Mouse (Mus musculus) macrophage (primary cell): Measurements from ENCODE around the gene Dnajb6. TPM values are rescaled to one million over a fixed set of nuclear protein-coding genes. Genes with fewer than 3 reads are reported as not detected.
"Not testable (repeated sequence)": the region's sequence is repeated elsewhere in the genome, so short reads cannot be mapped to it uniquely, and the experiment has no call there.

ENCODE experiments used
- H3K27ac ChIP-seq: fragments of 350-480 bp; formaldehyde crosslinking; 2 replicates; pipeline ENCODE4 v1.9.0; 2021
- H3K36me3 ChIP-seq: fragments of 350-480 bp; formaldehyde crosslinking; 2 replicates; pipeline ENCODE4 v1.9.0; 2021; ENCODE audit errors: inconsistent target
- H3K4me3 ChIP-seq: fragments of 350-480 bp; formaldehyde crosslinking; 2 replicates; pipeline ENCODE4 v1.9.0; 2021; ENCODE audit errors: inconsistent target
- H3K79me2 ChIP-seq: fragments of 350-480 bp; formaldehyde crosslinking; 2 replicates; pipeline ENCODE4 v1.9.0; 2021; ENCODE audit errors: inconsistent target
- WGBS: methylation state at CpG from one replicate; pipeline ENCODE4 v1.1.7; 2026; ENCODE audit warnings: inconsistent platforms; ENCODE audit not compliant: missing documents; 5-methylcytosine and 5-hydroxymethylcytosine counted together
- polyA plus RNA-seq: library from polyadenylated mRNA; stranded (reverse); fragments of 250-400 nt; gene quantifications from 3 replicates; pipeline ENCODE4 v1.2.4, GENCODE M21; 2018; ENCODE audit warnings: inconsistent platforms
- total RNA-seq, 78 experiments: library from RNA; depleted of rRNA; stranded (reverse); fragments of 250-400 nt; gene quantifications; 1 replicate in 9 of 78; 2 replicates in 24 of 78; 3 replicates in 43 of 78; 4 replicates in 2 of 78; pipeline ENCODE4 v1.2.4; 2018; ENCODE audit warnings: inconsistent platforms in 56 of 78

Dnajb6 gene
- total RNA-seq (2018; cell fraction: chromatin; rRNA removed), result 100 to 1,000 TPM; 267 to 830 (median 398) TPM
- total RNA-seq (2018; cell fraction: cytosol; rRNA removed), result 100 to 1,000 TPM; 163 to 240 (median 193) TPM
- total RNA-seq (2018; cell fraction: nucleus; rRNA removed), result 100 to 1,000 TPM; 150 to 602 (median 272) TPM
- polyA plus RNA-seq, result 140 to 211 TPM (median 197 TPM) in 3 replicates

DNA sequence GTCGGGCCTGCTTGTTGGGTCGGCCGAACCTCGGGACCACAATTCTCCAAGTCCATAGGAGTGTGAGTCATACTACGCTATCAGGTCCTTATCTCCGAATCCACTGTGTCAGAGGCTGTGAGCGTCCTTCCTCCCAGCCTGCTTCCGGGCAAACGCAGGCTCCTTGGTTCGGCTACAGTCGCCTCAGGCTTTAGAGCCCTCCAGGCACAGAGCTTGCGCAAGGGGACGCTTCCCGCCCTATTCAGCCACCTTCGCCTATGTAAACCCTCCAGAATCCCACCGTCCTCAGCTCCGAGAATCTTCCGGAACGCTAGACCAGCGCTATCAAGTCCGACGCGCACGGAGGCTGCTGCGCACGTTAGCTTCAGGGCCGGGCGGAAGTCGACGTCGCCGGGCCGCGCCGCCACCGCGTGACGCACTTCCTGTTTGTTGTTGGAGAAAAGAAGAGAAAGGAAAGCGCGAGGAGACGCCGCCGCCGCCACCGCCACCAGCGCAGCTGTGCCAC is at the start of gene Dnajb6, which contains the start of gene Gm5129:
TSS of gene Dnajb6 (plus strand) at position 132 of the 505 bp plus-strand sequence.
TSS of gene Gm5129 (minus strand) at position 380 of the 505 bp plus-strand sequence.
- H3K36me3 ChIP-seq, result no peaks in the 10 kb centered on the region
- peak within 1 kb of the TSS; percentile 91 for H3K27ac ChIP-seq
- peaks cover 47% of the 10 kb centered on the region for H3K79me2 ChIP-seq
- WGBS, result under 1% methylated on average over 44 of the region's 46 CpGs
- peak within 1 kb of the TSS; percentile 85 for H3K4me3 ChIP-seq

DNA sequence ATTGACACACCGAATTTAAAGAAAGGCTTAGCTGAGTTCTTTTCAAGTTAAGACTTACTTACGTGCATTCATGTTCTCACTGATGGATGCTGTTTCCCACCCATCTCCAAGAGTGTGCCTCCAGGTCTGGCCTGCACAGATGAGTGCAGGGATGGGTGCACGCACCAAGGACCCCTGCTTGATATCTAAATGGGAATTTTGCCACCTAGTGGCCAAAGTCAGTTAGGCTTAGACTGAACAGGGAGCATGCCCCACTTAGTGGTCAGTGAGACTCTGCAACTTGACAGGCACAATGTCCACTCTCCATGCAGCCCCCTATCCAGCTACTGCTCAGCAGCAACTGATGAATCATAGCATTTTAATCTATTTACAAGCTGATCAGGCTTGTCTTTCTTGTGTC is 47.8 kb upstream of the Dnajb6 start:
- H3K79me2 ChIP-seq, result no peaks in the 10 kb centered on the region
- 65% methylated on average over 3 of the region's 3 CpGs for WGBS
- no peak overlapping the region for H3K27ac ChIP-seq
- H3K36me3 ChIP-seq, result no peaks in the 10 kb centered on the region
- no peak overlapping the region for H3K4me3 ChIP-seq

DNA sequence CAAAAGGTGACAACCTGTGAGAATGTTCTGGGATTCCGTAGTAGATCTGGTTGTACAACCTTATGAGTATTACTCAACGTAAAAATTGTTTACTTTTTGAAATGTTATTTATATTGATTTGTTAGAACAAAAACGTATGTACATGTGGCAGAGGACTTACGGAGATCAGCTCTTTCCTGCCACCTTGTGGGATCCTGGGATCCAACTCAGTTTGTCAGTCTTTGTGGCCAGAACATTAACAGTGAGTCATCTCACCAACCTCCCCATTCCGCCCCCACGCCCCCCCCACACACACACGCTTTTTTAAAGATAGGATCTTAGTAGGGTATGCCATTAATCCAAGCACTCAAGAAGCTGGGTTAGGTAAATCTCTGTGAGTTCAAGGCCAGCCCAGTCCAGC is 47.1 kb upstream of the Dnajb6 start:
- H3K4me3 ChIP-seq, result no peak overlapping the region
- no peaks in the 10 kb centered on the region for H3K79me2 ChIP-seq
- WGBS, result 88% methylated on average over 7 of the region's 7 CpGs
- H3K27ac ChIP-seq, result no peak overlapping the region
- no peaks in the 10 kb centered on the region for H3K36me3 ChIP-seq

DNA sequence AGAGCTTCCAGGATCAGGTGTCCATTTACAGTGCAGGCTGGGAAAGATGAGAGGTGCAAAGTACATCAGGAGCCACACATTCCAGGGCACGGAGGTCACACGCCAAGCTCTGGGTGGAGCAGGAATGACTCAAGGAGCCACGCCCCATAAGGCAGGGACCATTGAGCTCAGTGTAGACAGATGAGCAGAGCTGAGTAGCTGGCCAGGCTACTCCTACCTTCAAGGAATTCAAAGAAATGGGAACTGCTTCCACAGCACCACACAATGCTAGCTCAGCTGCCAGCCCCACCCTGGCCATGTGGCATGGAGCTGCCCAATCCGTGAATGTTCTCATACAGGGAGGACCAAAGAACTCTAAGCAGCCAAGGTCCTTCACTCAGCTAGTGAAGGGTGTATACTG is 37.0 kb upstream of the Dnajb6 start:
- no peak overlapping the region for H3K4me3 ChIP-seq
- H3K27ac ChIP-seq, result no peak overlapping the region
- WGBS, result 93% methylated on average over 4 of the region's 4 CpGs
- no peaks in the 10 kb centered on the region for H3K36me3 ChIP-seq
- H3K79me2 ChIP-seq, result no peaks in the 10 kb centered on the region

DNA sequence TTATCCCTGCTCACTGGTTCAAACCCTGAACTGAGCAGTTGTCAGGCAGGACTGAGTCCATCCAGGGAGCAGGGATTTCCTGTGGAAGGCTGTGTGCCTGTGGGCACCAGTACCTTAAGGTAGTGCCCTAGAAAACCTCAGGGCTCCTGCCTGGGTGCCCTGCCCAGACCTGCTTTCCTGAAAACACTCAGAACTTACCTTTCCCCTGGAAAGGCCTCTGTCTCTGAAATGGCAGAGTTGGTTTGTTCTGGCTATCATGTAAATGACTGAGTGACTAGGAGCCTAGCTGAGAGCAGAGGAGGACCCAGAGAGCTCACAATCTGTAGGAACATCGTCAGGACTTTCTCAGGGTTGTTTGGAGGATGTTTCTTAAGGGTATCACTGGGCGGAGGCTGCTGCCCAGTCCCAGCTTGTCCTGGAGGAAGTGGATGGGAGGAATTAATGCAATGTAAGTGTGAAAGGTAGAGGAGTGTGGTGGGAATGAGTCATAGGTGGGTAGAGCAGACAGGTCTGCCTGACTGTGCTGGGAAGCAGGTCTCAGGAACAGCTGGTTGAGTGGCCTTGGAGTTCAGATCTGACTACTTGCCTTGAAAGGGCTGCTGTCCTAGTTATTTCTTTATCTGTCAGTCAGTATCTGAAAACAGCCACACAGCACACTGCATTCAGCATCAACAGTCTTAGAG is 35.8 kb upstream of the Dnajb6 start:
- Histone ChIP-seq H3K79me2 (no peaks in the 10 kb centered on the region), H3K27ac (no peak overlapping the region), H3K4me3 (no peak overlapping the region), H3K36me3 (no peaks in the 10 kb centered on the region)
- WGBS, result 100% methylated on average over 1 of the region's 2 CpGs

DNA sequence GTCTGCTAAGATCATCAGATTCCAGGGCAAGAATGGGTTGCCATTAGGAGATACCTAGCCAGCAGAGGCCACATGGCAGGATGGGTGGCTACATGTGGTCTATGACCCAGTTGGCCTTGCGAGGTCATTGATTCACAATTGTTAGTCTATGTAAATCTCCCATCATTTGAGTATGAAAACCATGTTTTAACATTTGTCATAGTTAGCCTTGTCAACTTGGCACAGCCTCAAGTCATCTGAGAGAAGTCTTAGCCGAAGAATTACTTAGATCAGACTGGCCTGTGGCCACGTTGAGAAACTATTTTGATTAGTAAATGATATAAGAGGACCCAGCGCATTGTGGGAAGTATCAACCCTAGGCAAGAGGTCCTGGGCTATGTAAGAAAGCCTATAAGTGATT is 28.2 kb upstream of the Dnajb6 start:
- Histone ChIP-seq H3K36me3 (no peaks in the 10 kb centered on the region), H3K4me3 (no peak overlapping the region), H3K79me2 (no peaks in the 10 kb centered on the region), H3K27ac (no peak overlapping the region)
- 92% methylated on average over 4 of the region's 4 CpGs for WGBS

DNA sequence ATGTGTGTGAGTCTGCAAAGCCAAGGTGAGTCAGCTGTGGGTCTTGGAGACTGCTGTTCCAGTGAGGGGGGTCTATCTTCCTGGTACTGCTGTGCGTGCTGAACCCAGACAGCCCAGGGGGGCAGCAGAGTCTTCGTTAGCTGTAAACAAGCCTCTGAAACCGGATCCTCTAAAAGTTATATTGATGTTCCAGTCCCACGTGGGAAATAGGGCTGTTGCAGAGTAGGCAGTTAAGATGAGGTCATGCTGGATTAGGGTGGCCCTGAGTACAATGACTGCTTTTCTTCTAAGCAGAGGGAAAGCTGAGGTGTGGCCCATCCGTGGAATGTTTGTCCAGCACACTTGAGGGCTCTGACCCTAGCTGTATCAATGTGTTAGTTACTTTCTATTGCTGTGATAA is 27.2 kb upstream of the Dnajb6 start:
- Histone ChIP-seq H3K4me3 (no peak overlapping the region), H3K79me2 (no peaks in the 10 kb centered on the region), H3K36me3 (no peaks in the 10 kb centered on the region), H3K27ac (no peak overlapping the region)
- WGBS, result 66% methylated on average over 5 of the region's 5 CpGs

DNA sequence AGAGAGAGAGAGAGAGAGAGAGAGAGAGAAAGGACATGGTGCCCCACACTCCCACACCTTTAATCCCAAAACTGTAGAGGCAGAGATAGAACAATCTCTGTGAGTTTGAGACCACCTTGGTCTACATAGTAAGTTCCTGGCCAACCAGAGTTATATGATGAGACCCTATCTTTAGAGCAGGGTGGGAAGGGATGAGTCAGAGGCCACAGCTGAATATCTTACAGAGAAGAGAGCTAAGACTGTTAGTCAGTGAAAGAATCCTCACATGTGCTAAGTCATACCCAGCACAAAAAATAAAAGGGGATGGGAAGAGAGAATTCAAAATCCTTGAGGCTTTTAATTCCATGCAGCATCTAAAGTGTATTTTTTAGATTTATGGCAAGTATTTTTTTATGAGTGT is 23.9 kb upstream of the Dnajb6 start:
- H3K79me2 ChIP-seq, result no peaks in the 10 kb centered on the region
- H3K36me3 ChIP-seq, result no peaks in the 10 kb centered on the region
- H3K27ac ChIP-seq, result no peak overlapping the region

DNA sequence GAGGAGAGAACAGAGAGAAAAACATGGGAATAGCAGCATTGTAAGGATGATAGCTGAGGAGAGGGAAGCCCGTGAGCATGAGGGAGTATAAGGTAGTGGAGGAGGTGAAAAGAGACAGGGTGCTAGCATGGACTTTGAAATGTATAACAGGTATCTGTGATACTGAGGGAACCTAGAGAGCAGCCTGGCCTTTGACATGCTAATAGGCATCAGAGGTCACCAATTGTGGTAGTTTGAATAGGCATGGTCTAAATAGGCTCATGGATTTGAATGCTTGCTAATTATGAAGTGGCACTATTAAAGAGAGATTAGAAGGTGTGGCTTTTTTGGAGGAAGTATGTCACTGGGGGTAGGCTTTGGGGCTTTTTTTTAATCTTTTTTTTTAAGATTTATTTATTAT is 22.6 kb upstream of the Dnajb6 start:
- no peaks in the 10 kb centered on the region for H3K36me3 ChIP-seq
- 83% methylated on average over 1 of the region's 1 CpGs for WGBS
- H3K4me3 ChIP-seq, result no peak overlapping the region
- H3K27ac ChIP-seq, result no peak overlapping the region
- no peaks in the 10 kb centered on the region for H3K79me2 ChIP-seq

More for the DNA sequence above, 23.9 kb upstream of the Dnajb6 start:
- no peak overlapping the region for H3K4me3 ChIP-seq

DNA sequence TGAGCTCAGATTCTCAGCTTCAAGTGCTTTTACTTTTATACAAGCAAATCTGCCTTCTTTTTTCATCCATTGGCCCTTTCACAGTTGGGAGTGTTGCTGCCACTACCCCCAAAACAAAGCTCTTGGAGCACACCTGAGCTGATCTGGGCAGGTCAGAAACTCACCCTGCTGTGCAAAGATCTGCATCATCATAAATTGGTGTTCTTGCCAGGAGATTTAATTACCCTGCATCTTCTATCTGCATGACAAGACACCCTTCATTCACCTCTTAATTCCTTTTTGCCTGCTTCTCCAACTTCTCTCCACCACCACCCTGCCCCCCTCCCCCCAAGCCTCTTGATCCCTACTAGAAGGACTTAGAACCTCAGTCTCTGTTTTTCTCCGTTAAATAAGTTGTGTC is 14.3 kb upstream of the Dnajb6 start:
- no peak overlapping the region for H3K4me3 ChIP-seq
- WGBS, result 44% methylated on average over 1 of the region's 1 CpGs
- no peak overlapping the region for H3K27ac ChIP-seq
- no peaks in the 10 kb centered on the region for H3K36me3 ChIP-seq
- no peaks in the 10 kb centered on the region for H3K79me2 ChIP-seq

DNA sequence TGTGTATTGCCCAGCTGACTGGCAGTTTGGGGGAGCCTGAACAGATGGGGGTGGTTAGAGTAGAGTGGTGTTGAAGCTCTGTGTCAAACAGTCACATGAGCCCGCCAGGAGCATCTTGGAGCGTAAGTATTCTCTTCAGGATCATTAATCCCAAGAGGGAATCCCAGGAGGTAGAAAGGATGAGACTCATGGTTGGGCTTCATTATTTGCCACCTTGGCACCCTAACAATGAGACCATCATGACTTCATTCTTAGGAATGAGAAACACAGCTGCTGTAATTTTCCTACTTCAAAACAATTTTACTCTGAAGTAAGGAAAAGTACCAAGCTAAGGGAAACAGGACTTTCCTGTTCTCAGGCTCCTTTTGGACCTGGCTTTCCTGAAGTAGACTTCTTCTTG is 10.1 kb upstream of the Dnajb6 start:
- H3K4me3 ChIP-seq, result no peak overlapping the region
- WGBS, result 94% methylated on average over 2 of the region's 2 CpGs
- no peak overlapping the region for H3K27ac ChIP-seq
- H3K36me3 ChIP-seq, result no peaks in the 10 kb centered on the region
- no peaks in the 10 kb centered on the region for H3K79me2 ChIP-seq

DNA sequence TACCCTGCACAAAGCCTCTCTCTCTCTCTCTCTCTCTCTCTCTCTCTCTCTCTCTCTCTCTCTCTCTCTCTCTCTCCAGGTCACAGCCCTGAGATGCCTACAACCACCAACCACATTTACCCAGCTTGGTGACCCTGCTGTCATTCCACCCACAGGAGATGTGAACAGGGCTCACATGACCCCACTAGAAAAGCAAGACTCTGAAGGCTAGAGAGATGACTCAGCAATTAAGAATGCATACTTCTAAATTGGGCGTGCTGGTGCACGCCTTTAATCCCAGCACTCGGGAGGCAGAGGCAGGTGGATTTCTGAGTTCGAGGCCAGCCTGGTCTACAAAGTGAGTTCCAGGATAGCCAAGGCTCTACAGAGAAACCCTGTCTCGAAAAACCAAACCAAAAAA is 9.4 kb upstream of the Dnajb6 start:
- H3K4me3 ChIP-seq, H3K27ac ChIP-seq, H3K79me2 ChIP-seq, H3K36me3 ChIP-seq: not testable (repeated sequence)
- 88% methylated on average over 4 of the region's 5 CpGs for WGBS

DNA sequence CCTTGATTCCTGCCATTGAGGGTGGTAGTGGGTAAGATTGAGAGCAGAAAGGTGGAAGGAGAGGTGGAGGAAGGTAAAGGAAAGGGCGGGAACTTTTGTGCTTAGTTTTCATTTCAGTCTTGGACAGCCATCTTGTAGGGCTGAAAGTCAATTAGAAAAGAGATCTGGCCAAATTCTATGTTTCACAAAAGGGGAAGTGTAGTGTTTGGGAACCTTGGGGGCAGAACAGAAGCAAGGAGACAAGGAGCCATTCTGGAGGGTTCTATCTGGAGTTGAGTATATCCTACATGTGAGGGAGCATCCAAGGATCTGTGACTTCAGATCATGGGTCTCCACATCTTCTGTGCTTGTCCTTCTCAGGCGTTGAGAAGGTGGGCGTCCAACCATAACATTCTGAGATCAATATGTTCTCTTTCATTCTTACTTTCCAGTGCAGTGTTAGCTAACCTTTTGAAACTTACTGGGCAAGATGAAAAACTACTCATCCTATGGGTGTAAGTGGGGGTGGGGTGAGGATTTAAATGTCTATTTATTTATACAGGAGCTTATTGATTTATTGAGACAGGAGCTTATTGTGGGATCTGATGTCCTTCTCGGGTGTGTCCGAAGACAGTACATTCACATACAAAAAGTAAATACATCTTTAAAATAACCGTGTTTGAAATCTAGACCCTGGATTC is 517 bp upstream of the Dnajb6 start:
- Histone ChIP-seq H3K27ac (peak overlapping the region; percentile 91), H3K79me2 (peaks cover 41% of the 10 kb centered on the region), H3K36me3 (no peaks in the 10 kb centered on the region), H3K4me3 (peak overlapping the region; percentile 85)
- WGBS, result 53% methylated on average over 6 of the region's 6 CpGs

DNA sequence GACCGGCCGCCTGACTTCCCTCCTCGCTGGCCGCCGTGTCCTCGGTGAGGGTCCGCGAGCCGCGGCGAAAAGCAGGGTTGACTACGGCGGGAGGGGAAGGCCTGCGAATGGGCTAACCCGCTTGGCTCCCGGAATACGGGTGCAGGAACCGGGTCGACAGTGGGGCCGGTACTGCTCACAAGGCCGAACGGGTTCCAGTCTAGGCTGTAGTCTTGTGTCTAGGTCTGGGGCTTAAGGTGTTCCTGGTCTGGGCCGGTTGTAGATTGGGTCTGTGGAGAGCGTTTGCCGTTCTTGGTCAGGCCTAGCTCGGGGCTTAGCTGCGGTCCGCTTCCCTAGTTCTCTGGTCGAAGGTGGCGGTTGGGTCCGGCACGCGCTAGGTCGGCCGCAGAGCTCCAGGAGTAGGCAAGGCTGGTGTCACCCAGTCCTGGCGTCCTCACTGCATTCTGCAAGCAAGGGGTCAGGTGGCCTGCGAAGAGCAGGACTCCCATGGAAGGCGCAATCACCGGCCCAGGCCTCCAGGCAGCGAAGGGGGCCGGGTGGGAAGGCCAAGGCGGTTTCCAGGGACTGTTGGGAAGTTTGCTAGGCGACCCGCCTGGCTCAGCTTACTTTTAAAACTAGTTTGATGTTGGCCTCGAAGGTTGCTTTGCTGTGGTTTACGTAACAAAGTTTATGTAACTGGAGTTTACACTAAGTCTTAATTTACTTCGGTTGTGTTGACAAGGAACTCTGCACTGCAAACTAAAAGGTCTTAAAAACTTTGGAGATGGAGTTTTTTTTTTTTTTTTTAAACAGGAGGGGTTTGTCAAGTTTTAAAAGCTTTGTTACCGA is 799 bp downstream of the Dnajb6 start:
- peak overlapping the region; percentile 79 for H3K27ac ChIP-seq
- no peaks in the 10 kb centered on the region for H3K36me3 ChIP-seq
- H3K79me2 ChIP-seq, result peaks cover 54% of the 10 kb centered on the region
- under 1% methylated on average over 37 of the region's 48 CpGs for WGBS
- peak overlapping the region; percentile 85 for H3K4me3 ChIP-seq
